Mouse (Mus musculus) frontal cortex, postnatal 25 days (tissue): ENCODE data around the gene Acad10.

Experiments
- DNase-seq, 2 experiments: peaks; one replicate each; pipeline ENCODE4 v3.0.0; 2022; ENCODE audit warnings: low spot score in 2 of 2

The Acad10 gene

GRCm38 (mm10) chr5:121597332-121597731 is 63.0 kb downstream of the Acad10 start:
- no peak for DNase-seq

- no peak for DNase-seq
These were observed 64.1 kb downstream of the Acad10 start for GRCm38 (mm10) chr5:121596226-121596625.

- DNase-seq = no peak
These were observed 64.6 kb downstream of the Acad10 start for GRCm38 (mm10) chr5:121595758-121596157.

- no peak for DNase-seq
These were observed 65.5 kb downstream of the Acad10 start for GRCm38 (mm10) chr5:121594714-121595313.

- DNase-seq = peak; percentile 42 to 62
These were observed 66.6 kb downstream of the Acad10 start, which contains the start of gene Aldh2 for GRCm38 (mm10) chr5:121593451-121594401. Gene Aldh2 (minus strand): TSS chr5:121593824.

GRCm38 (mm10) chr5:121592816-121593407 is 67.4 kb downstream of the Acad10 start:
- no peak for DNase-seq

- DNase-seq = no peak
These were observed 68.1 kb downstream of the Acad10 start for GRCm38 (mm10) chr5:121592064-121592815.

- DNase-seq = no peak
These were observed 68.8 kb downstream of the Acad10 start for GRCm38 (mm10) chr5:121591417-121592063.

- DNase-seq = no peak
These were observed 70.4 kb downstream of the Acad10 start for GRCm38 (mm10) chr5:121589928-121590327.

GRCm38 (mm10) chr5:121586400-121587039 is 73.8 kb downstream of the Acad10 start:
- peak; percentile 27 to 44 for DNase-seq

GRCm38 (mm10) chr5:121585699-121586098 is 74.6 kb downstream of the Acad10 start:
- DNase-seq = no peak

GRCm38 (mm10) chr5:121585005-121585404 is 75.3 kb downstream of the Acad10 start:
- no peak for DNase-seq

GRCm38 (mm10) chr5:121583765-121584501 is 76.4 kb downstream of the Acad10 start:
- peak; percentile 35 to 54 for DNase-seq

- DNase-seq = no peak
These were observed 78.4 kb downstream of the Acad10 start for GRCm38 (mm10) chr5:121581945-121582344.

GRCm38 (mm10) chr5:121576927-121577488 is 83.3 kb downstream of the Acad10 start:
- no peak for DNase-seq

GRCm38 (mm10) chr5:121575867-121576266 is 84.4 kb downstream of the Acad10 start:
- DNase-seq = no peak

GRCm38 (mm10) chr5:121574145-121574544 is 86.2 kb downstream of the Acad10 start:
- no peak for DNase-seq
